Mouse (Mus musculus): ENCODE results near the gene Fetub. TPM values are rescaled to one million over a fixed set of nuclear protein-coding genes. Genes with fewer than 3 reads are reported as not detected.

Gene Fetub
- polyA plus RNA-seq, 1 experiment from 2014 or later = not detected

GRCm38 (mm10) chr16:22883441-22883840, 34.7 kb upstream of the Fetub start:
- Histone ChIP-seq H3K4me3 (ENCODE audit: low read length) (no peak overlapping the region), H3K27me3 (ENCODE audit: control insufficient read depth, insufficient read depth, low read depth, low read length) (no peaks in the 10 kb centered on the region), H3K9me3 (ENCODE audit: control insufficient read depth, low read length) (no peaks in the 10 kb centered on the region), H3K4me1 (replicated peaks; ENCODE audit: control insufficient read depth, insufficient read depth, low read length) (no peaks in the 10 kb centered on the region), H3K4me2 (ENCODE audit: low read depth, low read length) (no peak overlapping the region), H3K36me3 (ENCODE audit: control insufficient read depth, insufficient read depth, low read length) (no peaks in the 10 kb centered on the region), H3K27ac (ENCODE audit: low read length) (no peak overlapping the region), H3K9ac (ENCODE audit: low read length) (no peak overlapping the region)
- 71% methylated on average over 5 of the region's 5 CpGs for whole genome bisulfite sequencing
- no peak for ATAC-seq (ENCODE audit: low read depth)

- no peaks in the 10 kb centered on the region for H3K4me1 ChIP-seq (replicated peaks; ENCODE audit: control insufficient read depth, insufficient read depth, low read length)
- 23% methylated on average over 4 of the region's 4 CpGs for WGBS
- H3K27me3 ChIP-seq (ENCODE audit: control insufficient read depth, insufficient read depth, low read depth, low read length) = no peaks in the 10 kb centered on the region
- no peaks in the 10 kb centered on the region for H3K9me3 ChIP-seq (ENCODE audit: control insufficient read depth, low read length)
- H3K4me3 ChIP-seq (ENCODE audit: low read length) = no peak overlapping the region
- ATAC-seq (ENCODE audit: low read depth) = no peak
- H3K36me3 ChIP-seq (ENCODE audit: control insufficient read depth, insufficient read depth, low read length) = no peaks in the 10 kb centered on the region
- no peak overlapping the region for H3K27ac ChIP-seq (ENCODE audit: low read length)
- H3K4me2 ChIP-seq (ENCODE audit: low read depth, low read length) = no peak overlapping the region
- no peak overlapping the region for H3K9ac ChIP-seq (ENCODE audit: low read length)
Observed at GRCm38 (mm10) chr16:22885356-22885755, 32.8 kb upstream of the Fetub start.

GRCm38 (mm10) chr16:22886726-22887125, 31.4 kb upstream of the Fetub start:
- Histone ChIP-seq H3K9me3 (ENCODE audit: control insufficient read depth, low read length) (no peaks in the 10 kb centered on the region), H3K4me2 (ENCODE audit: low read depth, low read length) (no peak overlapping the region), H3K4me3 (ENCODE audit: low read length) (no peak overlapping the region), H3K9ac (ENCODE audit: low read length) (no peak overlapping the region), H3K36me3 (ENCODE audit: control insufficient read depth, insufficient read depth, low read length) (no peaks in the 10 kb centered on the region), H3K4me1 (replicated peaks; ENCODE audit: control insufficient read depth, insufficient read depth, low read length) (no peaks in the 10 kb centered on the region), H3K27ac (ENCODE audit: low read length) (no peak overlapping the region), H3K27me3 (ENCODE audit: control insufficient read depth, insufficient read depth, low read depth, low read length) (no peaks in the 10 kb centered on the region)
- 58% methylated on average over 3 of the region's 3 CpGs for WGBS
- ATAC-seq (ENCODE audit: low read depth) = no peak

- no peaks in the 10 kb centered on the region for H3K9me3 ChIP-seq (ENCODE audit: control insufficient read depth, low read length)
- no peak overlapping the region for H3K4me3 ChIP-seq (ENCODE audit: low read length)
- no peak overlapping the region for H3K27ac ChIP-seq (ENCODE audit: low read length)
- no peak overlapping the region for H3K4me2 ChIP-seq (ENCODE audit: low read depth, low read length)
- WGBS = 61% methylated on average over 4 of the region's 4 CpGs
- no peak for ATAC-seq (ENCODE audit: low read depth)
- no peaks in the 10 kb centered on the region for H3K36me3 ChIP-seq (ENCODE audit: control insufficient read depth, insufficient read depth, low read length)
- H3K27me3 ChIP-seq (ENCODE audit: control insufficient read depth, insufficient read depth, low read depth, low read length) = no peaks in the 10 kb centered on the region
- no peak overlapping the region for H3K9ac ChIP-seq (ENCODE audit: low read length)
- no peaks in the 10 kb centered on the region for H3K4me1 ChIP-seq (replicated peaks; ENCODE audit: control insufficient read depth, insufficient read depth, low read length)
Observed at GRCm38 (mm10) chr16:22888835-22889234, 29.3 kb upstream of the Fetub start.

GRCm38 (mm10) chr16:22889716-22890115, 28.4 kb upstream of the Fetub start:
- Histone ChIP-seq H3K4me3 (ENCODE audit: low read length) (no peak overlapping the region), H3K4me2 (ENCODE audit: low read depth, low read length) (no peak overlapping the region), H3K4me1 (replicated peaks; ENCODE audit: control insufficient read depth, insufficient read depth, low read length) (no peaks in the 10 kb centered on the region), H3K27me3 (ENCODE audit: control insufficient read depth, insufficient read depth, low read depth, low read length) (no peaks in the 10 kb centered on the region), H3K27ac (ENCODE audit: low read length) (no peak overlapping the region), H3K9ac (ENCODE audit: low read length) (no peak overlapping the region), H3K36me3 (ENCODE audit: control insufficient read depth, insufficient read depth, low read length) (no peaks in the 10 kb centered on the region), H3K9me3 (ENCODE audit: control insufficient read depth, low read length) (no peaks in the 10 kb centered on the region)
- no peak for ATAC-seq (ENCODE audit: low read depth)
- WGBS = 80% methylated on average over 8 of the region's 8 CpGs

GRCm38 (mm10) chr16:22890683-22891510, 27.2 kb upstream of the Fetub start, which contains the start of gene Ahsg:
Gene Ahsg (plus strand): TSS chr16:22891277.
- Histone ChIP-seq H3K4me3 (ENCODE audit: low read length) (no peak within 1 kb of the TSS), H3K9me3 (ENCODE audit: control insufficient read depth, low read length) (no peaks in the 10 kb centered on the region), H3K9ac (ENCODE audit: low read length) (no peak within 1 kb of the TSS), H3K4me2 (ENCODE audit: low read depth, low read length) (no peak within 1 kb of the TSS), H3K27ac (ENCODE audit: low read length) (no peak within 1 kb of the TSS), H3K4me1 (replicated peaks; ENCODE audit: control insufficient read depth, insufficient read depth, low read length) (no peaks in the 10 kb centered on the region), H3K27me3 (ENCODE audit: control insufficient read depth, insufficient read depth, low read depth, low read length) (no peaks in the 10 kb centered on the region), H3K36me3 (ENCODE audit: control insufficient read depth, insufficient read depth, low read length) (no peaks in the 10 kb centered on the region)
- WGBS = 85% methylated on average over 11 of the region's 11 CpGs
- ATAC-seq (ENCODE audit: low read depth) = no peak

GRCm38 (mm10) chr16:22891733-22892154, 26.4 kb upstream of the Fetub start:
- H3K4me3 ChIP-seq (ENCODE audit: low read length) = no peak overlapping the region
- ATAC-seq (ENCODE audit: low read depth) = no peak
- H3K4me1 ChIP-seq (replicated peaks; ENCODE audit: control insufficient read depth, insufficient read depth, low read length) = no peaks in the 10 kb centered on the region
- H3K27me3 ChIP-seq (ENCODE audit: control insufficient read depth, insufficient read depth, low read depth, low read length) = no peaks in the 10 kb centered on the region
- no peak overlapping the region for H3K27ac ChIP-seq (ENCODE audit: low read length)
- H3K36me3 ChIP-seq (ENCODE audit: control insufficient read depth, insufficient read depth, low read length) = no peaks in the 10 kb centered on the region
- 70% methylated on average over 8 of the region's 8 CpGs for WGBS
- H3K9me3 ChIP-seq (ENCODE audit: control insufficient read depth, low read length) = no peaks in the 10 kb centered on the region
- no peak overlapping the region for H3K9ac ChIP-seq (ENCODE audit: low read length)
- H3K4me2 ChIP-seq (ENCODE audit: low read depth, low read length) = no peak overlapping the region

- H3K27ac ChIP-seq (ENCODE audit: low read length) = no peak overlapping the region
- 66% methylated on average over 8 of the region's 8 CpGs for WGBS
- no peaks in the 10 kb centered on the region for H3K9me3 ChIP-seq (ENCODE audit: control insufficient read depth, low read length)
- H3K27me3 ChIP-seq (ENCODE audit: control insufficient read depth, insufficient read depth, low read depth, low read length) = no peaks in the 10 kb centered on the region
- H3K36me3 ChIP-seq (ENCODE audit: control insufficient read depth, insufficient read depth, low read length) = no peaks in the 10 kb centered on the region
- no peak for ATAC-seq (ENCODE audit: low read depth)
- no peaks in the 10 kb centered on the region for H3K4me1 ChIP-seq (replicated peaks; ENCODE audit: control insufficient read depth, insufficient read depth, low read length)
- H3K4me3 ChIP-seq (ENCODE audit: low read length) = no peak overlapping the region
- H3K4me2 ChIP-seq (ENCODE audit: low read depth, low read length) = no peak overlapping the region
- H3K9ac ChIP-seq (ENCODE audit: low read length) = no peak overlapping the region
Observed at GRCm38 (mm10) chr16:22894095-22894494, 24.0 kb upstream of the Fetub start.

GRCm38 (mm10) chr16:22896618-22897017, 21.5 kb upstream of the Fetub start:
- H3K27me3 ChIP-seq (ENCODE audit: control insufficient read depth, insufficient read depth, low read depth, low read length) = no peaks in the 10 kb centered on the region
- no peak overlapping the region for H3K27ac ChIP-seq (ENCODE audit: low read length)
- no peaks in the 10 kb centered on the region for H3K4me1 ChIP-seq (replicated peaks; ENCODE audit: control insufficient read depth, insufficient read depth, low read length)
- no peak overlapping the region for H3K4me3 ChIP-seq (ENCODE audit: low read length)
- no peak overlapping the region for H3K4me2 ChIP-seq (ENCODE audit: low read depth, low read length)
- WGBS = 44% methylated on average over 2 of the region's 2 CpGs
- no peak for ATAC-seq (ENCODE audit: low read depth)
- no peak overlapping the region for H3K9ac ChIP-seq (ENCODE audit: low read length)
- H3K36me3 ChIP-seq (ENCODE audit: control insufficient read depth, insufficient read depth, low read length) = no peaks in the 10 kb centered on the region
- no peaks in the 10 kb centered on the region for H3K9me3 ChIP-seq (ENCODE audit: control insufficient read depth, low read length)

Data from lung, embryonic 16.5 days (tissue).